Mouse (Mus musculus): ENCODE measurements around the gene Gmeb2.

Gmeb2 gene

DNA sequence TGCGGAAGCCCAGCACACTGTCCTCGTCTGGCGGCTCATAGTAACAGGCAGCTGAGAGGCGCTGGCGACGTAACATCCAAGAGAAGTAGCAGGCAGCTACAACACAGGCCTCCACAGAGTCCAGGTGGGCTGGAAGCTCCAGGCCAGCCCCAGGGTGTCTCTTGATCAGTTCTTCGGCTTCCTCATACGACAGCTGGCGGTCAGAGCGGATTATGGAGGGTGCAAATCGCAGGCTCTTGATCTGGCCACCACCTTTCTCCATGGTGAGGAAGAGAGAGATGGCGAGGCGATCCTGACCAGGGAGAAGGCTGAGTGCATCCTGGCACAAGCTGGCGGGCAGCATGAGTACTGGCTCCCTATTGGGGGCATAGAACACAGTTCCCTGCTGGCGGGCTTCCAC is 54.4 kb downstream of the Gmeb2 start:
- in situ Hi-C loops (cut with MboI; ENCODE audit: low sequenced_read_pairs) = no loop called here

GRCm38 (mm10) chr2:181231171-181231570 is 56.7 kb downstream of the Gmeb2 start:
- in situ Hi-C loops (cut with MboI; ENCODE audit: low sequenced_read_pairs) = no loop called here

DNA sequence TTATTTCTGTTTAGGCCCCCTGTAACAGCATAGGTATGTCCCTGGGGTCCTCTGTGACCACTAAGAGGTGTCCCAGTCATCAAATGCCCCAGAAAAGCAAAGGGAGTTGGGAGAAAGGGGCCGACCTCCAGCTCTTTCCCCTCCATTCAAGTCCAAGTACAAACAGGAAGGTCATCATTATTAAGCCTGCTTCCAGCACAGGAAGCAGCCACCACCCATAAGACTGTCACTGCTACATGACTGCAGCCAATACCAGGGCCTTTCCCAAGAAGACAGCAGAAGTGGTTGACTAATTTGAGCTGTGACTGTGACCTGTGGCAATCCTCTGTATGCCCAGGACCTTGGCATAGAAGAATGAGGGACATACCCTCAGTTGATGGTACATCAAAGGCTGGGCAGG is 59.5 kb downstream of the Gmeb2 start:
- in situ Hi-C loops (cut with MboI; ENCODE audit: low sequenced_read_pairs) = no loop called here

DNA sequence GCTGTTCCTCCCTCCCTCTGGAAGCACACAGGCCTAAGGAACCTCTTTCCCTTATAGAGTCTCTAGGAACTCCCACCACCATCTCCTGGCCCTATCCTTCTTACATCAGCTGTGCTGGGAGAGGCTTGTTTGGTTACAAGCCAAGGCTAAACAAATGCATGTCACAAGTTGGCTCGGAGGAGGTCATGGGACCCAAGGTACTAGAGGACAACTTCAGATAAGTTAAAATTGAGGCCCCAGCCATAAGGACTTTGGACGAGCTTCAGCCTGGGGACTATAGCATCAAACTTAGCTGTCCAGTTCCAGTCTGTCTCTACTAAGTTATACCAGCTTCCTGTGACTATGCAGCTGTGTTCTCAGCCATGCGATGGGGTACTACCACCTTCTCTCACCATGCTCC is 60.7 kb downstream of the Gmeb2 start:
- in situ Hi-C loops (cut with MboI; ENCODE audit: low sequenced_read_pairs) = no loop called here

- in situ Hi-C loops (cut with MboI; ENCODE audit: low sequenced_read_pairs) = no loop called here
These were observed 62.8 kb downstream of the Gmeb2 start for GRCm38 (mm10) chr2:181224994-181225393.

GRCm38 (mm10) chr2:181220361-181220760 is 67.5 kb downstream of the Gmeb2 start:
- in situ Hi-C loops (cut with MboI; ENCODE audit: low sequenced_read_pairs) = no loop called here

- in situ Hi-C loops (cut with MboI; ENCODE audit: low sequenced_read_pairs) = no loop called here
These were observed 68.2 kb downstream of the Gmeb2 start, which contains the start of gene Fndc11 for GRCm38 (mm10) chr2:181219538-181220216. Gene Fndc11, plus strand, starts transcription at chr2:181220013.

DNA sequence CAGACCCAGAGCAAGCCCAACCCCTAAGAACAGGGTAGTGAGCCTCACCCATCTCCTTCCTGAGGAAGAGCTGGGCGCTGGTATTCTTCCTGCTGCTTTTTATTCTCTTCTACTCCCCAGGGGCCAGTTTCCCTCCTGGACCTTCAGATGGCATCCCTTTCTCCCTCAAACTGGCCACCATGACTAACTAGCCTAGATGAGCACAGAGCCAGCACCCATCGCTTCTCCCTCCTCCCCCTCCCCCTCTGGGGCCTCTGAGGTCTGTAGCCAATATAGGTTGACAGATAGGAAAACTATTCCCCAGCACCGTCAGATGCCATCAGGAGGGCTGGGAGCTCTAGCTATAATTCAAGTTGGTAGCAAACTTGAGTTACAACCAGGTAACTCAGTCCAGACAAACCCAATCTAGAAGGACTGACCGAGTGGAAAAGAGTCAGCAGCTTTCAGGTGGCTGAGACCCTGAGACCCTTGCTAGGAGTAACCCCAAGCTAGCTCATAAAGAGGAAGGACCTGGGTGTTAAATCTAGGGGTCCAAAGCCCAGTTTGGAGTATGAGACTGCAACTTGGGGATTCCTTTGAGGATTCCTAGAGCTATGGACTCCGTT is 68.9 kb downstream of the Gmeb2 start:
- in situ Hi-C loops (cut with MboI; ENCODE audit: low sequenced_read_pairs) = no loop called here

DNA sequence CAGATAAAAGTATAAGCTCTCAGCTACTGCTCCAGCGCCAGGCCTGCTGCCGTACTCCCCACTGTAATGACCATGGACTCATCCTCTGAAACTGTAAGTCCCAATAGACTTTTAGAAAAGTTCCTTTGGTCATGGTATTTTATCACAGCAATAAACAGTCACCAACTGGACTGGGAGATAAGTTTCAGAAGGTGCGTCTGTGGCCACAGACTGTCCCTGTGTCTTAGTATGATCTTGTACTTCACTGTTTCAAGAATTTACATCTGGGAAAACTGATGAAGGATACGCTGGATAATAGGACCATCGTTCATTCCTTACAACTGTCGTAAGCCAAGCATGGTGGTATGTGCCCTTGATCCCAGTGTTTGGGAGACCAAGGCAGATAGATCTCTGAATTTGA is 71.8 kb downstream of the Gmeb2 start:
- in situ Hi-C loops (cut with MboI; ENCODE audit: low sequenced_read_pairs) = no loop called here

DNA sequence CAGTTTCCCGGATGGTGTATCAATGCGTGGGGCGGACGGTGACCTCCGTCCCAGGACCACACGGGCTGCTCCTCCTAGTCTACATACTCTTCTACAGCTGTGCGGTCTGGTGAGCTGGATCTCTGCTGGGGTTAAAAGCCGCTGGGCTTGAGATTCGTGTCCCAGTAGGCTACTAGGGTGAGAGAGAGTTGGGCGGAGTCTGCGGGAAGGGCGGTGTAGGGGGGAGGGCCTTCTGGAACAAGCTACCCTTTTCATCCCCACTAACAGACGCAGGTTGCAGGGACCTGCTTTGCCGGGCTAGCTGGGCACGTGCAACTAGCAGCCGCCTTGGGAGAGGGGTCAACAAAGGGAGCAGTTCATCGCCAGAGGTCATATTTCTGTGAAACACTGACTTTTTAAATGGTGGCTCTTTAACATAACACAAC is 74.8 kb downstream of the Gmeb2 start, which contains the start of gene Srms:
TSS of gene Srms (minus strand) at position 165 of the 425 bp plus-strand sequence.
- in situ Hi-C loops (cut with MboI; ENCODE audit: low sequenced_read_pairs) = no loop called here

DNA sequence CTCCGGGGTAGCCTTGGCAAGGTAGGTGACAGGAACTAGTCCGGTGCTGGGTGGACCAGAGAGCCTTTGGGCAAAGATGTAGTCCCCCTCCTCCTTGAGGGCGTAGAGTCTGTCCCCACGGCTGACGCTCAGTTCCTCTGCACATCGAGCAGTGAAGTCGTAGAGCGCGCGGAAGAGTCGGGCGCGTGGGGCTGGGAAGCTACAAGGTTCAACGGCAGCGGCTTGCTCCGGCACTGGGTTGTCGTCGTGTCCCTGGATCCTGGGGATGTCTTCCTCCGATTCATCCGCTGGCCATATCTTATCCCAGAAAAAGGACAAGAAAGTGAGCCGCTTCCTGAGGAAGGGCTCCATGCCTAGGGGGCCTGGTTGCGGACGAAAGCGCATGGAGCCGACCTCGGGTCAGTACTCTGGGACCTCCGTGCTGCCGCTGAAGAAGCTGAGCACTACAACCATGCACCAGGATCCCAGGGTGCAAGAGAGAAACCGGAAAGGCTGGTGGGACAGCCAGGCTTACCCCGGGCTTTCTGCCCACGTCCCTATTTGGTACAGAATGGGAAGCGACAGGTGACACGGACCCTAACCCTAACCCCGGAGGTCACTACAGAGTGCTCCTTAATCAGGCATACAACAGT is 75.3 kb downstream of the Gmeb2 start:
- in situ Hi-C loops (cut with MboI; ENCODE audit: low sequenced_read_pairs) = no loop called here

DNA sequence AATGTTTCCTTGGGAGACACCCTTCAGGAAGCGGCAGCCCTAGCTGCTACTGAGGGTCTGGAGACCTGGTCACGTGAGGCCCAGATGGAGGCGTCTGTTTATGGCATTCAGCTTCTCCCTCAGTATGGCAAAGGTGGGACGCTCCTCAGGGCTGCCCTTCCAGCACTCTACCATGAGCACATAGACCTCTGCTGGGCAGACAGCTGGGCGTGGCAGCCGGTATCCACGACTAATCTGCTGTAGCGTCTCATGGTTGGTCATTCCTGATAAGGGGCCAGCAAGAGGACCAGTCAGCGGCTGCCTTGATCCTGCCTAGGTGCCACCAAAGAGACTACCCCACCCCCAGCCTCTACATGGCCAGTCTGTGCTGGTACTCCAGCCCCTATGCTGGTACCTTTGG is 81.7 kb downstream of the Gmeb2 start:
- in situ Hi-C loops (cut with MboI; ENCODE audit: low sequenced_read_pairs) = no loop called here

GRCm38 (mm10) chr2:181205678-181206077 is 82.2 kb downstream of the Gmeb2 start:
- in situ Hi-C loops (cut with MboI; ENCODE audit: low sequenced_read_pairs) = no loop called here

DNA sequence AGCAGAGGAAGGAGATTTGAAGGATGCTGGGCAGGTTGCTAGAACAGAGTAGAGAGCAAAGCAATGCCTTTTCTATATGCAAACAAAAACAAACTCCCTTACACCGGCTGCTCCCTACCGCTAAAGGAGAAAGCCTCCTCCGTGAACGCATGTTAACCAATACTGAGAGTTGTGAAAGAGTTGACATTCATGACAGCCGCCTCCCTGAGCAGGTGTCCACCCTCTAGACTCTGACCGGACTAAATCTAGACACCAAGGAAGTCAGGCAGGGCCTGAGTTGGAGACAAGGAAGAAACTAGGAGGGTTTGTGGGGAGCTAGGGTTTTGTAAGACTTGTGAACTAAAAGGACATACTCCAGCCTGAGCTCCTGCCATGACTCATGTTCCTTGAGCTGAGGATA is 84.9 kb downstream of the Gmeb2 start:
- in situ Hi-C loops (cut with MboI; ENCODE audit: low sequenced_read_pairs) = no loop called here

- in situ Hi-C loops (cut with MboI; ENCODE audit: low sequenced_read_pairs) = no loop called here
These were observed 85.4 kb downstream of the Gmeb2 start, which contains the start of gene Ptk6 for GRCm38 (mm10) chr2:181202422-181202821. Gene Ptk6, minus strand, starts transcription at chr2:181202789.

DNA sequence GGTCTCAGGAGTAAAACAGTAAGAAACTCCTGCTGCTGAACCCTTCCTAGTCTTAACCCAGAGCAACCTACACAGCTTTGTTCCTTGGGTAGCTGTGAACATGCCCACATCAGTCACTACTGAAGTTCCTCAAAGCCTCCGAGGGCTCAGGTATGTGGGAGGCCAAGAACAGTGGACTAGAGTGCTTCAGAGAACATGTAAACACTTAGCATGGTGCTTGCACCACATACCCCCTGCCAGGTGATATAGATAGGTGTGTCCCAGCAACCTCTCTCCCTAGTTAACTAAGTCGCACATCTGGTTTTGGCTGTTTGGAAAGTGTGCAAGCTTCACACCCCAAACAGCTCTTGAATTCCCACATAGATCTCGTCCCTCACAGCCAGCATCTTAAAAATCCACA is 86.2 kb downstream of the Gmeb2 start:
- in situ Hi-C loops (cut with MboI; ENCODE audit: low sequenced_read_pairs) = no loop called here
